Mouse (Mus musculus) frontal cortex, postnatal 25 days (tissue): ENCODE results near the gene Trnp1.

Experiments
- DNase-seq, 2 experiments: peaks; one replicate each; pipeline ENCODE4 v3.0.0; 2022; ENCODE audit warnings: low spot score in 2 of 2

Gene Trnp1

DNA sequence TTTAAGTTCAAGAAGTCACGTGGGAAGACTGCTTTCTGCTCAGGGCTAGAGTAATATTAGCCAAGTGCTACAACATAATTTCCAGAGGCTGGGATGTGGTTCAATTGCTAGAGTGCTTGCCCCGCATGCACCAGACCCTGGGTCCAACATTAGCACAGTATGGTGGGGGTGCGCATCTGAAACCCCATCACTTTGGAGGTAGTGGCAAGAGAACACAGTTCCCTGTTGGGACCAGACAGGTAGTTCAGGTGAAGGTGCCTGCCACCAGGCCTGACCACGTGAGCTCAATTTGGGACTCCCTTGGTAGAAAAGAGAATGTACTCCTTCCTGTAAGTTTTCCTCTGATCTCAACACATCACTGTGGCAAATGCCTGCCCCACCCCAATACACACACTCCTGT, 3.5 kb downstream of the Trnp1 start:
- no peak for DNase-seq

DNA sequence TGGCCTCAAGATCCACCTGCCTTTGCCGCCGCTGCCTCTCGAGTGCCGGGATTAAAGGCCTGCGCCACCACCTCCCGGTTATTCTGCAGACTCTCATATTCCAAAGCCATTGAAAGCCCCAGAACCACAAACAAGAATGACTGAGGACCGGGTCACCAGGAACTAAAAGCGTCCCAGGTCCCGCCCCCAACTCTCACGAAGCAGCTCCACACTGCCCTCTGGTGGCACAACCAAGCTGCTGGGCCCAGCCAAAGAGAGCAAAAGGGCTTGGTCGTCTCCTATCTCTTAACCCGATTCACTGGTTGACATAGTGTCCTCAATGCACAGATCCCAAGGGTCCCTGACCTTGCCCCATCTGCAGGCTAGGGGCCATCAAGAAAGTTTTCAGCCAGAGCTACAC, 3.9 kb downstream of the Trnp1 start:
- peak; percentile 71 to 81 for DNase-seq

DNA sequence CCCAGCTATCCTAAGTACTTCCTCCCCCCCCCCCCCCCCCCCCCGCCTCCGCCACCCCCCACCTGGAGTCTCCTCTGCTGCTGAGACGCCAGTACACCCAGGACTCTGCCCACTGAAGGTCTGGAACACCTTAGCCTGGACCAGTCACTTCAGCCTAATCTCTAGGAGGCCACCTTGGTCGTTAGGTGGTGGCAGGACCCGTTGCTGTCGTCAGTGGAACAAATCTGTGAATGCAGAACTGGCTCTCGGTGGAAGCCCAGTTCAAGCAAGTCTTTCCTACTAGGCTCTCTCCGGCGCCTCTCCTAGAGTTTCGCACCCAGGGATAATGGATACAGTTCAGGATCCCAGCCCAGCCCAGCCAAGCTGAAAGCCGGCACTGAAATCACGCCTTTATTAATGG, 4.5 kb downstream of the Trnp1 start:
- no peak for DNase-seq

DNA sequence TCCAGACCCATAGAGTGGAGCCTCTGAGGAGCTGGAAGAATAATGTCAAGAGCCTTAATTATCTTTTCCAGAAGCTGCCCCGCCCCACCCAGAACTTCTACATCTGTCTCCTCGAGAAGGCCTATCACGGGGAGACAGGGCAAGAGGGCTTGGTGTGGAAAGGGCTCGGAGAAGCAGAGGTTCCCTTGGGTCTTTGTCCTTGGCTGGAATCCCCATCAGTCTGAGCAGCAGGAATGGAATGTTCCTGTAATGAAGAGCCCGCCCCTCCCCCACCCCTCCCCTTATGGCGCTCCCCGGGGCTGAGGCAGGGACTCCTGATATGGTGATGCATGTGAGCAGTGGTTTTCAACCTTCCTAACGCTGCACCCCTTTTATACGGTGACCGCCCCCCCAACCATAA, 6.5 kb downstream of the Trnp1 start:
- DNase-seq: no peak

DNA sequence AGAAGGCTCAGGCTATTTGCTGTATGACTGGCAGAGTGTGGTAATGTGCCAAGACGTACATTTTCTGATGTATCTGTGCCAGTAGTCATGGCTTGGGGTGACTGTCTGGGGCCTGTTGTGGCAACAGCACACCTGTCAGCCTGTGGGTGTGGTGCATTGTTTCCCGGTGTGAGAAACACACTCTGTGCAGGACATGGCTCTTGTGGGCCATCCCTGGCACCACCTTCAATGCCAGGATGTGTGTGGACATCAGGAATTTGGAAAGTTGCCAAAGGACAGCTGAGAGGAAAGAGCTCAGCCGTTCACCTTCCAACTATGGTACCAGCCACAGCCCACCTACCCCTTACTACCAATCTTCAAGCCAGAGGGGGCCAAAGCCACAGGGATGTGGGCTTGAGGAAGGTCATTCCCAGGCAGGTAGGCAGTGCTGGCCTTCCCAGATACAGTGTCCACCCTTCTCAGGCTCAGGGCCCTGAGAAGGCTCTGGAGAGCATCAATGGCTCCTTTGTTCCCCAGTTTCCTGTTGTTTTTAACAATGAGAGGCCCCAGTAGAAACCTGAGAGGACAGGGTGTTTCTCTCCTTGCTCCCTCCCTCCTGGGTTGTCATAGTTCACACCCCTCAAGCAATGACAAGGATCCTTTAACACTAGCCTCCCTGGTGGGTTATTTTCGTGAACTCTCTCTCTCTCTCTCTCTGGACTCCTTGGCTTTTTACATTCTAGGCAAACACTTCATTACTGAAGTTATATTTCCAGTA, 8.7 kb downstream of the Trnp1 start:
- no peak for DNase-seq

DNA sequence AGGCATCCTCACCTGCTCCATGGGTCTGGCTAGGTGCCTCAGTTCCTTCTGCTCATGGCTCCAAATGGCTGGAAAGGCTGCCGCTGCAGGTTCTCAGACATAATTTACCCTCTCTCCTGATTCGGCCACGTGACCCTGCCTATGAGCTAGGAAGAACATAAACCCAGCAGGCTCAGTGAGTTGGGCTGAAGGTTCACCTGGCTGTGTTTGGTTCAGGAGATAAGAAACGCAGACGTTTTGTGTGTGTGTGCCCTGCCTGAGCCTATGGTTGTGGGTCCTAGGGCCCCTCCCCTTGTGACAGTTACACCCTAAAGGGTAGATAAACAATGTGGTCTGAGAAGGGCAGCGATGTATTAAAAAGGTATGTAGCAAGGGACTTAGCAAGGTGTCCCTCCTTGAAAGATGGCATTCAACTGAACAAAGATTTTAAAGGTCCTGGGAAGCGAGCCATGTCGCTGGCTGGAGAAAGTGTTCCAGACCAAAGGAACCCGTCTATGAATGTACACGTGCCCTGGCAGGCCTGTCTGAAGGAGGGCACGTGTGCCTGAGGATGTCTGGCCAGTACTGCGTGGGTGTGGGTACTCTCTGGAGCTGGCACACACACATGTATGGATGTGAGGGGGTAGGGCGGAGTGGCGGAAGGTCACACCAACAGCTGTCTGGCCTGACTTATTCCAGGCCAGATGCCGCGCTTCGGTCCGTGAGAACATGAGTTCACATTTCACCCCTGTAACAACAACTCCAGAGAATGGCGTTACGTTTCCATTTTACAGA, 9.5 kb downstream of the Trnp1 start:
- DNase-seq: no peak

DNA sequence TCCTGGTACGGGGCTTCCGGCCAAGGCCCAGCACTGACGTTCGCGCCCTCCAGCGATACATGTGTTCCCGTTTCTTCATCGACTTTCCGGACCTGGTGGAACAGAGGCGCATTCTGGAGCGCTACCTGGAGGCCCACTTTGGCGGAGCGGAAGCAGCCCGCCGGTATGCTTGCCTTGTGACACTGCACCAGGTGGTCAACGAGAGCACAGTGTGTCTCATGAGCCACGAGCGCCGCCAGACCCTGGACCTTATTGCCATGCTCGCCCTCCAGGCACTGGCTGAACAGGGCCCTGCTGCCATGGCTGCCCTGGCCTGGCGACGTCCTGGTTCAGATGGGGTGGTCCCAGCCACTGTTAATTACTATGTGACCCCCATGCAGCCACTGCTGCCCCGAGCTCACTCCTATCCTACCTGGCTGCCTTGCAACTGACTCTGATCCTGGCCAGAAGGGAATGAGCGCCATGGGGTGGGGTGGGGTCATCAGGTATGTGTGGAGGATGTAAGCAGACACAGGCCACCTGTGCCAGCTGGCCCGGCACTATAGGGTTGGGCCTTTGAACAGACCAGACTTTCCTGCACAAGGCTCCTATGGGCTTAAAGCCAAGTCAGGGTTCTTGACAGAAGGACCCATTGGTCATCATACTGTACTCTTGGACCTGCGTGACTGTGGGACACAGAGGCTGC, 11.5 kb downstream of the Trnp1 start:
- no peak for DNase-seq

DNA sequence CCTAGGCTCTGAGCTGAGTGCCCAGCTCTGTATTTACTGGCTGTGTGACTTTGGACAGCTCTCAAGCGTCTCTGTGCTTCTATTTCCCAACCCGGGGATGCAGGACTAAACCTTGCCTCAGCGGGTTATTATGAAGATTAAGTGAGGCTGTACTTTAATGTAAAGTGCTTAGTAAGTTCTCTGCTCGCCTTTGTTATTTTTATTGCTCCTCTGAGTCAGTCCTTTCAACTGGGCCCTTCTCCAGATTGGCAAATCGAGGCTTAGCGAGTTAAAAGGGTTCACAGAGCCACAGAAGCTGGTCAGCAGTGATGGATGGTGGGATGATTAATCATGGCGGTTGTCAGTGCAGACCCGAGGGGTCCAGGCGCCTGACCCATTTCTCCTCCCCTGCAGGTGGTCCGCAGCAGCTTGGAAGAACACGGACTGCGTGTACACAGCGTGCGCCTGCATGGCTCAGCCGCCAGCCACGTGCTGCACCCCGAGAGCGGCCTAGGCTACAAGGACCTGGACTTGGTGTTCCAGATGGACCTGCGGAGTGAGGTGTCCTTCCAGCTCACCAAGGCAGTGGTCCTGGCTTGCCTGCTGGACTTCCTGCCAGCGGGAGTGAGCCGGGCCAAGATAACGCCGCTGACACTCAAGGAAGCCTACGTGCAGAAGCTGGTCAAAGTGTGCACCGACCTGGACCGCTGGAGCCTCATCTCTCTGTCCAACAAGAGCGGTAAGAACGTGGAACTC, 12.5 kb downstream of the Trnp1 start:
- DNase-seq: no peak

DNA sequence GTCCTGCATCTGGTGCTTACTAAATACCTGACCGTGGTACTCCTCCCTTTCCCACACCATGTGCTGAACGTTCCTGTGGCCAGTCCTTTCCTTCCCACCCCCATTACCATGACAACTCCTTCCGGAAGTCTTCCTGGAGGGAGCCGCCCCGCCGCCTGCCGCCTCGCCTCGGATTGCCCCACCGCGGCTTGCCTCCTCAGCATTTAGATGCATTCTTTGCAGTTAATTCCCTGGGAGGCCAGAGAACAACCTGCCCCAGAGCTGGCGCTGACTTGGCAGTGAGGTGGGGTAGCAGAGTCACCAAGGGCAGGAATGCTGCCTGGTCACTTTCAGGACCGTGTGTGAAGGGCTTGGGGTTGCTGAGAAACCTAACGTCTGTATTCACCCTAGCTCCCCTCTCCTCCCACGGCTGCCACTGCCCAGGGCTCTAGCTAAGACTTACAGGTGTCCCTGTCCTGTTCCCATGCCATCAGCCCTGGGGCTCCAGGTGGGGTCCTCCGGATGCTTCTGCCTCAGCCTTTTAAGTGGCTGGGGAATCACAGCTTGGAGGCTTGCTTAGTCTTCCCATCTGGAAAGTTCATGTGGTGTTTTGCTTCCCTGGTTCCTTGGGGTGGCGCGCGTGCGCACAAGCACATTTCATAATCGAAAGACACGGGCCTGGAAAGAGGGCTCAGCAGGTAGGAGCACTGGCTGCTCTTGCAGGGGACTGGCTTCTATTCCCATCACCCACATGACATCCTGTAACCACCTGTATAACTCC, 13.9 kb downstream of the Trnp1 start:
- DNase-seq: no peak

DNA sequence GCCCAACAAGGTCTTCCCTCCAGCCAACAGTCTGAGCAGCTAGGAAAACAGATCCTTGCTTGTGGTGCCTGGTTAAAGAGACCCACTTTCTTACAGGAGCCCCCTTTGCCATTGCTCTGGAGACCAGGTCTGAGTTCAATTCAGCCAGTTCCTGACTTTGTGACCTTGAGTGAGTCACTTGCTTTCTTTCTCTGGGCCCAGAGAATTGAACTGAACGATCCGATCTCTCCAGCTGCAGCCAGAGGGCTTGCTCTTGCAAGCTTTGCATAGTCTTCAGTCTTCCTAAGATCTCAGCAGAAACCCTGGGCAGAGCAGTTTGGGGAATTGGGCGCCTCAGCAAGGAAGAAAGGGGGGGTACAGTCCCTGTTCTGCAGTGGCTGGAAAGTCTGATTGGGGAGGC, 15.9 kb downstream of the Trnp1 start:
- DNase-seq: no peak

DNA sequence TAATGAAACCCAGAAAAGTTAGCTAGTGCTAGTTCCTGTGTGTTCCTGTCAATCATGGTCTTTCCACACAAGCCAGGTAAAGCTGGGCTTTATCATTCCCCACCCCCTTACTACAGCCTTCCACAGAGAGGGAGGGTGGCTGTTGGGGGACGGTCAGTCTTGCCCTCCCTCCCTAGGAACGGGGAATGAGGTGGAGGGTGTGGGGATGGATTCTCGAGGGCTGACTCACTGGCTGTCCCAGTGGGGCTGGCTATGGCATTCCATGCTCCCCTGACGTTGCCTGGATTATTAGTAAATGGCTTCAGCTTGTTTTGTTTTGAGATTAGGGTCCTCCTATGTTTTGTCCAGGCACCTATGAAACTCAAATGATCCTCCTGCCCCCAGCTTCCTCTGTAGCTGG, 16.9 kb downstream of the Trnp1 start:
- no peak for DNase-seq

DNA sequence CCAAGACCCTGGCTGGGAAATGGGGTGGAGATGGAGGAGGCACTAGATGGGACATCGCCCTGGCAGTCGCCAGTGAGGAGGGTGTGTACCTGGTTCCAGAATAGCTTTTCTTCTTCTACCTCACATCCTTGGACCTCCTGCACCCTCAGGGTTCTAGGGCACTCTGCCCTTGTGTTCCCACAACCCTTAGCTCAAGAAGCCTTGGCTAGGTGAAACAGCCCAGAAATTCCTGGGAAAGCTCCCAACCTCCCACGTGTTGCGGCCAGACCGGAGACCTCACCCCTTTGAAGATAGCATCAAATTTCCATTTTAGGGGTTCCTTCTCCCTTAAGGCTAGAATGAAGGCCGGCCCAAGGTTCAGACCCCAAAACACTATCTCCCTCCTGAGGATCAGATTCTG, 17.6 kb downstream of the Trnp1 start:
- no peak for DNase-seq

DNA sequence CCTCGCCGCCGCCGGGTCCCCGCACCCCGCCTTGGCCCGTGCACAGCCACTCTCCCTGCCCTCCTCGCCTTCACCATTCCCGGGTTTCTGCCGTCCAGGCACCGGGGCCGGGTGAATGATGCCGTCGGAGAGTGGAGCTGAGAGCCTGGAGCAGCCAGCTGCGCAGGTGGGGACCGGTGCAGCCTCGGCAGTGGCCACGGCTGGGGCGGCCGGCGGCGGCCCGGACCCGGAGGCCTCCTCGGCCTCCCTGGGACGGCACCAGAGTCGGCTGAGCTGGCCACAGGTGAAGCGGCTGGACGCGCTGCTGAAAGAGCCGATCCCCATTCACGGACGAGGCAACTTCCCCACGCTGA, 18.2 kb downstream of the Trnp1 start:
- DNase-seq: no peak

DNA sequence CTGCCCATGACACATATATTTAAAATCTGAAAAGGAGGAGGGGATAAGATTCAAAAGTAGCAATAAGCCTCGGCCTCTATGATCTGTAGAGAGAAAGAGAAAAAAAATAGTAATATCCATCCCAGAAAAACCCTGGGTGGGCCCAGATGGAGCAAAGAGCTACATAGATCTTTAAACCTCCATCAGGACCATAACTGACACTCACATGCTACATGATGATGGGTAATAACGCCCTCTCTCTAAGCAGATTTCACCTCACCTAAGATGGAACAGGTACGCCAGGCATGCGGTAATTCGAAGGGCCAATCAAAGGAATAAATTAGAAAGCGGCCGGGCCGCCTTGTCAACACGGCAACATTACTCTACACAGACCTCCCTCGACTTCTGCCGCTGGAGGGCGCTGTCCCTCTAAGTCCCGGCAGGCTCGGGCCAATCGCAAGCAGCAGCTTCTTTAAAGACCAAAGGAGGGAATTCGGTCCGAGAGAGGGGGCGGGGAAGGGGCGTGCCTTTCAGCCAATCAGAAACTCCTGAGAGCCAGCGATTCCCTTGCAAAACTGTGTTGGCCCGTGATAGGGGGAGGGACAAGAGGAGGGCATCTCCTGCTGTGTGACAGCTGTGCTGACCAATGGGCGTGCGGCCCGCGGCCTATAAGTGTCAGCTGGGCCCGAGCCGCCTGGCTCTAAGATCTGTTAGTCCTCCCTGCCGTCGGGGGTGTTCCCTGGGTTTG, 18.7 kb downstream of the Trnp1 start, which contains the start of gene Tent5b:
Gene Tent5b, plus strand, starts transcription at position 675 of the 727 bp plus-strand sequence.
- peak; percentile 89 to 96 for DNase-seq

DNA sequence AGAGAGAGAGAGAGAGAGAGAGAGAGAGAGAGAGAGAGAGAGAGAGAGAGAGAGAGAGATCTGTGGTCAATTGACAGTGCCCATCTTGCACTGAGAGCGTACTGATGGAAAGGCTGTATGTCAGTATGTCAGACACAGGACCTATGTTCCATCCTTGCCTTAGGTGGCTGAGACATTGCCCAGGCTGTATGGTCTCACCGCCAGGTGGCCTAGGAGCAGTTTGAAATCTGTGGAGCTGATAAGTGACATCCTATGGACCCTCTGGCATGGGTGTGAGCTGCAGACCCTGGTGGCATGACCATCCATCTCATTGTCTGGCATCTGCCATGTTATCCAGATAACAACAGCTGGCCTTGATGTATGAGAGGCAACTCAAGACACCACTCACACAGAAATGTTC, 24.5 kb downstream of the Trnp1 start:
- DNase-seq: no peak

DNA sequence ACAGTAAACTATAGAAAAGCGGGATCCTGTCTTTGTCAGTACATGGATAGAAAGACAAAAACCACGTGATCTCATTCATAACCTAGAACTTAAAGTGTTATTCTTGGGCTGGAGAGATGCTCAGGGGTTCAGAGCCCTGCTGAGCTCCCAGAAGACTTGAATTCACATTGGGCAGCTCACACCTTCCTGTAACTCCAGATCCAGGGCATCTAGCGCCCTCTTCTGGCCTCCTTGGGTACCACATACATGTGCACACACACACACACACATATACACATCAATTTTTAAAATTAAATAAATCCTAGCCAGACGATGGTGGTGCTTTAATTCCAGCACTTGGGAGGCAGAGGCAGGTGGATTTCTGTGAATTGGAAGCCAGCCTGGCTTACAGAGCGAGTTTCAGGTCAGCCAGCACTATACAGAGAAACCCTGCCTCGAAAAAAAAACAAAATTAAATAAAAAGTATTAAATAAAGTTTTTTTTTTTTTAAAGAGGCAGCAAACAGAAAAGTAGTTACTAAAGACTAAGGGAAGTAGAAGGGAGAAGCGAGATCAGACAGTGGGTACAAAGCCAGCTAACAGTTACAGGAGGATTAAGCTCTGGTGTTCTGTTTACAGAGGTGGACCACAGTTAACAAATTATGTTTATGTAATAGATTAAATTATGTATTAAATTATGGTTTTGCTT, 27.1 kb downstream of the Trnp1 start:
- DNase-seq: no peak

DNA sequence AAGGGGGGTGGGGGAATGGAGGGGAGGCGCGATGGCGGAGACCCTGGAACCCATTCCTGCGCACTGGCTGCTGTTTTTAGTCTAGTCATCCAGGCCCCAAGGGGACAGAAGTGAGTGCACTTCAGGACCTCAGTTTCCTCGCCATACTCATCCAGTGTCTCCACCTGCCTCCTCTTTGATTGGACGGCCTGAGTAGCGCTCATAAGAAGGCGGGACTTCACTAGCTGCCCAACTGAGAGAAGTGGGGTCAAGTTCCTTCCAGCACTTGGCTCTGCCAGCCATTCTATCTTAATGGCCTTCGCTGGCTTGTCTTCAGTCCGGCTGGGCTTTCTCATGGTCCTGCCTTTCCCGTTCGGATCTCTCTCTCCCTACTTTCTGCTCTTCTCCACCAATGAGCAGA, 29.2 kb downstream of the Trnp1 start:
- DNase-seq: no peak

DNA sequence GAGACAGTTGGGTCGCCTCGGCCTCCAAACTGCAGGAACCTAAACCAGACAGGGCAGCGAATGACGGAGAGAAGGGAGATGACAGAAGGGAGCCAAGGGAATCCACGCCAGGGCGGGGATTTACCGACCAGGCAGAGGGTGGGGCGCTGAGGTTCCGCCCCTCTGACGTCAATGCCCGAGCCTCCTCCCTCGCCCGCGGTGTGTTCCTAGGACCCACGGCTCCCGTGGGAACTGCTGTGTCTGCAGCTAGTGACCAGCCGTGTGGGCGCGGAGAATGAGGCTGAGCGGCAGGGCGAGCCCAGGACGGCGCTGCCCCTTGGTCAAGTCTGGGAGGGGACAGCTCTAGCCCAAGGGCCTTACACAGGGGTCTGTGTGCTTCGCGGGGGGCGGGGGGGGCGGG, 30.3 kb downstream of the Trnp1 start:
- peak; percentile 38 to 57 for DNase-seq

DNA sequence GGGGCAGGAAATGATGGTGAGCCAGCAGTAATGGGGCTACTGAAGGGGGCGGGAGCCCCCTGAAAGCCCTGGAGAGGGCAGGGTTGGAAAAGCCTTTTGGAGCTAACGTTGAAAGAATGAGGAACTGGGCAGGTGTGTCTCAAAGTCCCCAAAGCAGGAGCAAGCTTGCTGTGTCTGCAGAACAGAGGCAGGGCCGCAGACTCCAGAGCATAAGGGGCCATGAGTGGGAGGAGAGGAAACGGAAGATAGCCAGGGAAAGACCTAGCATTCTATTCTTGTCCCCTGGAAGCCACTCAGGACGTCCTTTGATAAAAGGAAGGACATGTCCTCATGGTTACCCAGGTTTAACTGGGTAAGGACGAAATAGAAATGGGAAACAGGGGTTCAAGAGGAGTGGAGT, 35.2 kb downstream of the Trnp1 start:
- DNase-seq: no peak

DNA sequence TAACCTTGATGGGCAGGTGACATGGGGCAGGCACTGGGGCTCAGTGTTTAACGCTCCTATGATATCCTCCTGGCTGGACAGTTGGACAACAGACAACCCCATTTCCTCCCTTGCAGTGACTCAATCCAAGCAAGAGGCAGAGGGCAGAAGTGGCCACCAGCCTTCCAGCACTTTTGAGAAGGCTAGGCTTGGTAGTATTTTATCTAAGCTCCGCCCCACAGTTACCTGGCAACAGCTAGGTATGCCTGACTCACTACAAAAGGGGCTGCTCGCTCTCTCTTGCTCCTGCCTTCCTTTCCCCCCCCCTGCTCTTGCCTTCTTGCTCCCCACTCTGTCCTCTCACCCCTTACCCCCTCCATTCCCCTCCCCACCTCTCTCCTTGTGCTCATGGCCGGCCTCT, 37.0 kb downstream of the Trnp1 start:
- DNase-seq: no peak
